Mouse (Mus musculus) liver, embryonic 15.5 days (tissue): ENCODE data around the gene Smarcd1. TPM values are rescaled to one million over a fixed set of nuclear protein-coding genes. Genes with fewer than 3 reads are reported as not detected.
"Not testable (repeated sequence)": the region's sequence is repeated elsewhere in the genome, so short reads cannot be mapped to it uniquely, and the experiment has no call there.

Experiments used
- ATAC-seq: fragments of 200-750 bp; cut with Nextera tagmentation; 2 replicates; pipeline ENCODE4 v1.8.0; 2017; ENCODE audit warnings: moderate number of reproducible peaks, mild to moderate bottlenecking, moderate library complexity; ENCODE audit not compliant: insufficient read depth
- H3K27ac ChIP-seq: fragments of 300-500 bp; sonication (generic); replicated peaks from 2 replicates; pipeline ENCODE4 v1.5.1; 2015; ENCODE audit warnings: mild to moderate bottlenecking, inconsistent platforms
- H3K27me3 ChIP-seq: fragments of 300-500 bp; sonication (generic); 2 replicates; pipeline ENCODE4 v1.6.1; 2015; ENCODE audit warnings: mild to moderate bottlenecking, inconsistent platforms
- H3K36me3 ChIP-seq: fragments of 300-500 bp; sonication (generic); replicated peaks from 2 replicates; pipeline ENCODE4 v1.6.1; 2015; ENCODE audit warnings: moderate library complexity, mild to moderate bottlenecking, inconsistent platforms
- H3K4me1 ChIP-seq: fragments of 300-500 bp; sonication (generic); replicated peaks from 2 replicates; pipeline ENCODE4 v1.6.1; 2015; ENCODE audit warnings: inconsistent platforms
- H3K4me2 ChIP-seq: fragments of 300-500 bp; sonication (generic); 2 replicates; pipeline ENCODE4 v1.6.1; 2015; ENCODE audit warnings: moderate library complexity, mild to moderate bottlenecking, inconsistent platforms
- H3K4me3 ChIP-seq: fragments of 300-500 bp; sonication (generic); replicated peaks from 2 replicates; pipeline ENCODE4 v1.5.1; 2015; ENCODE audit warnings: mild to moderate bottlenecking, inconsistent platforms
- H3K9ac ChIP-seq: fragments of 300-500 bp; sonication (generic); 2 replicates; pipeline ENCODE4 v1.6.1; 2015; ENCODE audit warnings: moderate library complexity, mild to moderate bottlenecking, inconsistent platforms
- H3K9me3 ChIP-seq: fragments of 300-500 bp; sonication (generic); replicated peaks from 2 replicates; pipeline ENCODE4 v1.6.1; 2016; ENCODE audit warnings: inconsistent platforms
- WGBS: fragments of 180-500 bp; shearing (Covaris S2); methylation state at CpG from one replicate; pipeline ENCODE4 v1.1.7; 2015; ENCODE audit warnings: mixed read lengths; ENCODE audit not compliant: insufficient replicate concordance; 5-methylcytosine and 5-hydroxymethylcytosine counted together
- polyA plus RNA-seq: library from polyadenylated mRNA; unstranded; fragments of >200 nt; fragmentation: Nextera tagmentation; extraction: Ambion mirVana; gene quantifications from 2 replicates; pipeline ENCODE4 v1.2.1, GENCODE M21; 2015

The Smarcd1 gene
- polyA plus RNA-seq, 1 experiment from 2014 or later, result 5.7 TPM

DNA sequence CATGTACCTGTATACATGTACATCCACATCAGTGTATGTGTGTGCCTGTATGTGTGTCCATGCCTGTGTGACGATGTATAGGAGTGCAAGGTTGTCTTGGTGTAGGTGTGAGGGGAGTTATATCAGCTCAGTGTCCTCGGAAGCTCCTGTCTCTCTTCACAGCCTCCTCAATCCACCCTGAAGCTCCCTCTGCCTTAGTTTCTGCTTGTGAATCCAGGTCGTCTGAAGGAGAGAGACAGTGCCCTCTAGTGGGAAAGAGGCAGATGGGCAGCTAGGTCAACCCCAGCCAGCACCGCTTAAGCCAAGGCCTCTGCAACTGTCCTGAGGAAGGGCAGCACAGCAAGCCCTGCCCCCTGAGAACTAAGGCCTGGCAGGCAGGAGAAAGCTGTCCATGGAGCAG, 13.2 kb upstream of the Smarcd1 start:
- no peak for ATAC-seq
- Histone ChIP-seq H3K9ac (no peak overlapping the region), H3K36me3 (no peaks in the 10 kb centered on the region), H3K4me1 (no peaks in the 10 kb centered on the region), H3K27me3 (peaks cover 58% of the 10 kb centered on the region), H3K4me2 (no peak overlapping the region), H3K27ac (no peak overlapping the region), H3K4me3 (no peak overlapping the region), H3K9me3 (no peaks in the 10 kb centered on the region)
- 6% methylated on average over 4 of the region's 4 CpGs for WGBS

- ATAC-seq, result no peak
- Histone ChIP-seq H3K4me2 (no peak overlapping the region), H3K36me3 (no peaks in the 10 kb centered on the region), H3K9me3 (no peaks in the 10 kb centered on the region), H3K9ac (no peak overlapping the region), H3K27ac (no peak overlapping the region), H3K4me3 (no peak overlapping the region), H3K4me1 (no peaks in the 10 kb centered on the region), H3K27me3 (peaks cover 61% of the 10 kb centered on the region)
- 16% methylated on average over 4 of the region's 4 CpGs for WGBS
Observed at GRCm38 (mm10) chr15:99690924-99691323, 11.0 kb upstream of the Smarcd1 start.

- no peak for ATAC-seq
- Histone ChIP-seq H3K36me3 (no peaks in the 10 kb centered on the region), H3K4me3 (no peak overlapping the region), H3K9ac (no peak overlapping the region), H3K9me3 (no peaks in the 10 kb centered on the region), H3K27ac (no peak overlapping the region), H3K27me3 (peaks cover 66% of the 10 kb centered on the region), H3K4me1 (no peaks in the 10 kb centered on the region), H3K4me2 (no peak overlapping the region)
- 48% methylated on average over 9 of the region's 9 CpGs for WGBS
Observed at GRCm38 (mm10) chr15:99691976-99692375, 10.0 kb upstream of the Smarcd1 start.

GRCm38 (mm10) chr15:99697309-99697708, 4.6 kb upstream of the Smarcd1 start:
- H3K4me2 ChIP-seq, result no peak overlapping the region
- no peak overlapping the region for H3K9ac ChIP-seq
- 16% methylated on average over 2 of the region's 2 CpGs for WGBS
- H3K27ac ChIP-seq, result no peak overlapping the region
- H3K4me3 ChIP-seq, result no peak overlapping the region
- ATAC-seq, result no peak
- H3K36me3 ChIP-seq, result no peaks in the 10 kb centered on the region
- peaks cover 28% of the 10 kb centered on the region for H3K4me1 ChIP-seq
- H3K27me3 ChIP-seq, result peaks cover 46% of the 10 kb centered on the region
- no peaks in the 10 kb centered on the region for H3K9me3 ChIP-seq

- no peak overlapping the region for H3K27ac ChIP-seq
- no peaks in the 10 kb centered on the region for H3K9me3 ChIP-seq
- no peak overlapping the region for H3K4me3 ChIP-seq
- H3K27me3 ChIP-seq, result peaks cover 37% of the 10 kb centered on the region
- peaks cover 39% of the 10 kb centered on the region for H3K4me1 ChIP-seq
- no peak overlapping the region for H3K4me2 ChIP-seq
- H3K9ac ChIP-seq, result no peak overlapping the region
- 33% methylated on average over 20 of the region's 20 CpGs for WGBS
- ATAC-seq, result no peak
- no peaks in the 10 kb centered on the region for H3K36me3 ChIP-seq
Observed at GRCm38 (mm10) chr15:99698533-99699085, 3.3 kb upstream of the Smarcd1 start.

DNA sequence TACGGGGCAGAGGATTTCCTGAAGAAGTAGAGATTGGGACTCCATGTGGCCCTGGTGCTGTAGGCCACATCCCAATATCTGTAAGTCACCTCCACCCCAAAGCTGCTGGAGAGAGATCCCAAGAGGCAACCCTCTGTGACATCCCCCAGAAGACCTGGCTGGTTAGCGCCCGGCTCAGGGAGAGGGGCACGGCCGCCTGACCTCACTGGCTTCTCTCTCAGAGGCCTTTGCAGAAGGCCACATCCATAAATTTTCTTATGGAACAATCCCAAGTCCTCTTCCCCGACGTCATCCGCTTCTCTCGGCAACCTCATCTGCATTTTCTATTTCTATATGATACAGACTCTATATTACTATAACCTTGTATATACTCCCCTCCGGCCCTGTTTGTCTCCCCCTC, 2.2 kb upstream of the Smarcd1 start:
- 83% methylated on average over 10 of the region's 10 CpGs for WGBS
- H3K4me3 ChIP-seq, result no peak overlapping the region
- no peaks in the 10 kb centered on the region for H3K36me3 ChIP-seq
- peaks cover 51% of the 10 kb centered on the region for H3K4me1 ChIP-seq
- H3K27me3 ChIP-seq, result peaks cover 34% of the 10 kb centered on the region
- H3K4me2 ChIP-seq, result no peak overlapping the region
- no peak overlapping the region for H3K9ac ChIP-seq
- no peak for ATAC-seq
- no peak overlapping the region for H3K27ac ChIP-seq
- no peaks in the 10 kb centered on the region for H3K9me3 ChIP-seq

- H3K36me3 ChIP-seq, result peaks cover under 1% of the 10 kb centered on the region; the same call in 1 of the 2 replicates
- peaks cover 52% of the 10 kb centered on the region for H3K4me1 ChIP-seq
- H3K9me3 ChIP-seq, result no peaks in the 10 kb centered on the region
- no peak overlapping the region for H3K4me2 ChIP-seq
- no peak for ATAC-seq
- no peak overlapping the region for H3K27ac ChIP-seq
- no peak overlapping the region for H3K4me3 ChIP-seq
- WGBS, result 72% methylated on average over 18 of the region's 18 CpGs
- H3K27me3 ChIP-seq, result peaks cover 27% of the 10 kb centered on the region
- no peak overlapping the region for H3K9ac ChIP-seq
Observed at GRCm38 (mm10) chr15:99700219-99701106, 1.5 kb upstream of the Smarcd1 start.

- not testable (repeated sequence) for H3K27ac ChIP-seq, H3K9ac ChIP-seq, H3K9me3 ChIP-seq, ATAC-seq, H3K36me3 ChIP-seq
- peak overlapping the region; percentile 97 for H3K4me3 ChIP-seq
- peak overlapping the region; percentile 78 for H3K4me2 ChIP-seq
- peaks cover 52% of the 10 kb centered on the region for H3K4me1 ChIP-seq
- 36% methylated on average over 16 of the region's 16 CpGs for WGBS
- H3K27me3 ChIP-seq, result peaks cover 22% of the 10 kb centered on the region
Observed at GRCm38 (mm10) chr15:99701640-99701998, 310 bp upstream of the Smarcd1 start.

DNA sequence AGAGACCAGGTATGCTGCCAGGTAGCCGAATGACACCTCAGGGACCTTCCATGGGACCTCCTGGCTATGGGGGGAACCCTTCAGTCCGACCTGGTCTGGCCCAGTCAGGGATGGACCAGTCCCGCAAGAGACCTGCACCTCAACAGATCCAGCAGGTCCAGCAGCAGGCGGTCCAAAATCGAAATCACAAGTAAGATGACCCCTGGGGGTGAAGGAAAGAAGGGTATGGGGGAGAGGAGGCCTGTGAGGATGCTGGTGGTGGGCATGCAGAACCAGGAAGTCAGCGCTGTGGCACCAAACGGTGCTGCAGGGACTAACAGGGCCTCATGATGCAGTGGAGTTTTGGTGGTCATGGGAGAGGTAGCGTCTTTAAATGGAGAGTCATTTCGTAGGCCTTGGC, 1.2 kb downstream of the Smarcd1 start:
- peak overlapping the region; percentile 78 for H3K4me2 ChIP-seq
- no peak for ATAC-seq
- peaks cover 20% of the 10 kb centered on the region for H3K36me3 ChIP-seq
- H3K4me1 ChIP-seq, result peaks cover 52% of the 10 kb centered on the region
- H3K9ac ChIP-seq, result peak overlapping the region; percentile 92; the same call in 1 of the 2 replicates
- H3K27ac ChIP-seq, result peak overlapping the region; percentile 91; the same call in 1 of the 2 replicates
- H3K27me3 ChIP-seq, result peaks cover 7% of the 10 kb centered on the region
- 74% methylated on average over 9 of the region's 9 CpGs for whole genome bisulfite sequencing
- no peaks in the 10 kb centered on the region for H3K9me3 ChIP-seq
- H3K4me3 ChIP-seq, result peak overlapping the region; percentile 97

GRCm38 (mm10) chr15:99703676-99704040, 1.7 kb downstream of the Smarcd1 start:
- ATAC-seq, result no peak
- H3K9ac ChIP-seq, result no peak overlapping the region
- H3K27me3 ChIP-seq, result peaks cover 3% of the 10 kb centered on the region
- 81% methylated on average over 5 of the region's 5 CpGs for WGBS
- H3K4me2 ChIP-seq, result no peak overlapping the region
- no peaks in the 10 kb centered on the region for H3K9me3 ChIP-seq
- peaks cover 25% of the 10 kb centered on the region for H3K36me3 ChIP-seq
- H3K4me1 ChIP-seq, result peaks cover 50% of the 10 kb centered on the region
- H3K4me3 ChIP-seq, result no peak overlapping the region
- H3K27ac ChIP-seq, result no peak overlapping the region

- Histone ChIP-seq H3K27me3 (no peaks in the 10 kb centered on the region; the same call in 1 of the 2 replicates), H3K4me3 (no peak overlapping the region), H3K9ac (no peak overlapping the region), H3K9me3 (no peaks in the 10 kb centered on the region), H3K4me2 (no peak overlapping the region), H3K4me1 (peaks cover 47% of the 10 kb centered on the region), H3K27ac (no peak overlapping the region), H3K36me3 (peaks cover 30% of the 10 kb centered on the region)
- no peak for ATAC-seq
- WGBS, result 66% methylated on average over 23 of the region's 23 CpGs
Observed at GRCm38 (mm10) chr15:99704041-99704681, 2.2 kb downstream of the Smarcd1 start.
